Mouse (Mus musculus): ENCODE results near the gene Cd163.
A peak's percentile ranks its signal among the peaks of the same experiment; 100 is the strongest.

Cd163 gene

DNA sequence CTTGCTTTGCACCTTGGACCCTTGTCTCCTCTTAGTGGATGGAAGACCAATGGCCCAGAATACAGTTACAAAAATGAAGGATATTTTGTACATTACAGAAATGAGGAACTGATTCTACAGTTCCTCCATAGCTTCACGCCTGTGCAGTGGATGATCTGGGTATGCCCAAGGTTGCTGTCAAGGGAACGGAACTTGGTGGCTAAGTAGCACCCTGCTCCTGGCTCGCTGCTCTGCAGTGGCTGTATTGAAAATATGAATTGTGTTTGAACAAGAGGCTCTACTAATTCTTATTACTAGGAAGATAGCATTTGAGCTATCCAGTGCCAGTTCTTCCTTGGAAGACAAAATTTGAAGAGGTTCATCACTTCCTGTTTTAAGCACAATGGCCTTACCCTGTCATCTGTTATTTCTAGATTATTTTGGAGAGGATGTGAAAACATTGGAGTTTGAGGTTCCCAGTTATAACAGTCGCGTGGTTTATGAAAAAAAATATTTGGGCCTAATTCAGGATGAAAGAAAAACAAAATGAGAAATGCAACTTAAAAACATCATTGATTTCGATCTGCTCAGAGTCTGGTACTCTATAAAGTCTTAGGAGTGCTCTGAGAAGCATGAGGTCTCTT is 69.2 kb downstream of the Cd163 start:
- DNase-seq = no peak

DNA sequence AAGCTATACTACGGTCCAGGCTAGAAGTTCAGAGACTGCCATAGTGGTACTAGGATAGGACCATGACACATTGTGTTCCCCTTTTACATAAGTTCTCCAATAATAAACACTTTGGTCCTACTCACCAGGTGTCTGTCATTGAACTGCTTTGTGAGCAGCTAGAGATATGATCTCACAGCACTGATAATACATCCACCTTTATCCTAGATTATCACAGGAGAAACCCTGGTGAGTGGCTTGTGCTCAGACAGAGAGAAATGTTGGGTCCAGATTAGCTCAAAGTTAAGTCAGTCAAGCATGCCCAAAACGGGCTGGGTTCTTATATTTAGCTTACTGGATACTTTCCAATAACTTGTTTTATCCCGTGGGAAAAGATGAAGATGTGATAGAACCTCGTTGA is 70.2 kb downstream of the Cd163 start:
- no peak for DNase-seq

DNA sequence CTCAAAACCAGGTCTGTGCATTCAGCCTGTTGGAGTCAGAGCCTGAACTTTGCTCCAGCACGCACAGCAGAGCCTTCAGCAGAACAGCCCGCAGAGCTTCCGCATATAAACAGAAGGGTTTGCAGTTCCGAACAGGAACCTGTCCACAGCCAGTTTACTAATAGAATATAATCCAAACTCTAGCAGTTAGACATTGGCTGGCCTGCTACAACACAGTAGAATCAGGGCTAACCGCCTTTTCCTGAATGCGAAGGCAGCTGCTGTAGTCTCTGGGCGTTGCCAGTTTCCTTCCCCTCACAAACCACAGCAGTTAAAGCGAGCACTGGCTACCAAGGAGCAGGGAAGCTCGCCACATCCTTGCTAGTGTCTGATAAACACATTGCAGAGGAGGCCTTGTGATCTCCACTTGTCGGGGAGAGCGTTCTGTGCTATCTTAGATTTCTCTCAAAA is 71.0 kb downstream of the Cd163 start:
- no peak for DNase-seq

DNA sequence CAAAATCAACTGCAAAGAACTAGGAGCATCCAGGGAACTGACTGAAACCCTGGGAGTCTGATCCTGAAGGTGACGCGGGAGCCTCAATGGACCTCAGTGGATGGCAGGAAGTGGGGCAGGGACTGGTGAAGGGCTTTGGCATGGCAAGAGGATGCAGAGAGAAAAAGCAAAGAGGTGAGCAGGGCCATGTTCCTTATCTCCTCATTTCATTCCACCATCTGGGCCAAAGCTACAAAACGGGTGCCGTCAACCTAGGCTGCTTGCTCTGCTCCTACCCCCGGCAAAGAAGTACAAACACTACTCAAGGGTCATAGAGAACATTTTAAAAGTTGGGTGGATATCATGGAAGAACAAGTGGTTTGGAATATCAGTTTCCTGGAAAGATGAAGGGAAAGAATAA is 71.9 kb downstream of the Cd163 start:
- DNase-seq = no peak

DNA sequence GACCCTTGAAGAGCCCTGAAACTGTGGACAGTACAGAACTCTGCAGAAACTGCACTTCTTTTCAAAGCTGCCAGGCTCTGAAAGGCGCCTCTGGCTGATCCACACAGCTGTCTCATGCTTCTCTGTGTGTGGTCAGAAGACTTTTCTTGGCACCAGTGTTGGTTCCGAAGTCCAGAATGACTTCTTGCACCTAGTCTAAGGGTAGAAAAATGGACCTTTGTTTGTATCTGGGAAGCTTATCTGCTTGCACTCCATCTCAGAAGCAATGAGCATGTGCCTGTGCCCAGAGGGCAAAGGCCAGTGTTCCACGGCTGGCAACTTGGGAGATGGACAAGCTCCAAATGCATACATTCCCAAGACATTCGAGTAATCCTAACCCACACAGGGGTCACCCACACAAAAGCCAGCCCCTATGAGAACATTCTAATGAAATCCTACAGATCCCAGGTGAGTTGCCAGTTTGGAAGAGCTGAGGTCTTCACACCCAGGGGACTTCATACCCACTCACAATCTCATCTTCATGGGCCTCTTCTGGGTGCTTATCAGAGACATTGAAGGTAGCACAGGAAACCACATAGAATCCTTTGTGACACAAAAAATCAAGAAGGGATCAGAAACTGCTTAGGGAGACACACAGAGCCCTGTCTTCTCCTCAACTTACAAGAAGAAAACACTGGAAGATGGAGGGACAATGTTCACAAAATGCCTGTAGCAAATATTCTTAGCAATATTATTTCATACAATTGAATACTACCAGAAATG is 73.2 kb downstream of the Cd163 start:
- DNase-seq = no peak

DNA sequence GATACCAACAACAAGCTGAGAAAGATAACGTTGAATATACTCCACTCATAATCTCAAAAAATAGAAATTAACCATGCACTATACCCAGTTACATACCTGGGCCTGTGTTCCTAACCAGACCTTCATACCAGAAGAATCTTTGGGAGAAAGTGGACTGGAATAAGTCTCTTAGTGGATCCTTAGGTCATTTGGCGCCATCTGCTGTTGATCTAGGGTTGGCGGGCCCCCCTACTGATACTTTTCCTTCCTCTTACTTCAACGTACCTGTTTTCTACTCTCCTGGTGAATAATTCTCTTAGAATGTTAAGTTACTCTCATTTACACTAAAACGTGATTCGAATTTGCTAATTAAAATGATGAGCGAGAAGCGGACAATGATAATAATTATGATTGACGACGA is 74.9 kb downstream of the Cd163 start:
- DNase-seq = peak; percentile 39
